Mouse (Mus musculus) MEL (cell line): ENCODE data around the gene Guca1a.

Source experiments
- CTCF ChIP-seq, 3 experiments: IDR thresholded peaks in 2 of 3; conservative IDR thresholded peaks in 1 of 3; 2 replicates each; pipeline ENCODE4 v1.5.1; 2011 to 2012; ENCODE audit warnings: low read length in 3 of 3, low read depth in 2 of 3, mild to moderate bottlenecking in 2 of 3, improper control_type of control experiment in 1 of 3, inconsistent platforms in 1 of 3, mixed read lengths in 1 of 3, moderate library complexity in 1 of 3; ENCODE audit not compliant: control insufficient read depth in 1 of 3, insufficient read depth in 1 of 3, poor library complexity in 1 of 3, severe bottlenecking in 1 of 3
- E2F4 ChIP-seq: IDR thresholded peaks from 2 replicates; pipeline ENCODE4 v1.6.1; 2011; ENCODE audit warnings: low read depth, low read length, improper control_type of control experiment, borderline replicate concordance
- GABPA ChIP-seq: IDR thresholded peaks from 2 replicates; pipeline ENCODE4 v1.6.1; 2012; ENCODE audit warnings: low read depth, mild to moderate bottlenecking, inconsistent platforms, low read length, improper control_type of control experiment, moderate library complexity
- MAFK ChIP-seq: IDR thresholded peaks from 2 replicates; pipeline ENCODE4 v1.6.1; 2011; ENCODE audit warnings: low read depth, mild to moderate bottlenecking, low read length, improper control_type of control experiment, borderline replicate concordance
- POLR2A ChIP-seq, 2 experiments: IDR thresholded peaks; 2 replicates each; pipeline ENCODE4 v1.6.1; 2011 to 2012; ENCODE audit warnings: low read length in 2 of 2, mild to moderate bottlenecking in 2 of 2, control low read depth in 1 of 2, improper control_type of control experiment in 1 of 2, low read depth in 1 of 2, moderate library complexity in 1 of 2; ENCODE audit not compliant: control insufficient read depth in 1 of 2, insufficient read depth in 1 of 2, poor library complexity in 1 of 2
- SIN3A ChIP-seq: IDR thresholded peaks from 2 replicates; pipeline ENCODE4 v1.6.1; 2012; ENCODE audit warnings: low read length, improper control_type of control experiment, inconsistent platforms
- UBTF ChIP-seq: IDR thresholded peaks from 2 replicates; pipeline ENCODE4 v1.6.1; 2012; ENCODE audit warnings: low read depth, mild to moderate bottlenecking, inconsistent platforms, low read length, improper control_type of control experiment, moderate library complexity, borderline replicate concordance; ENCODE audit not compliant: insufficient read depth
- ZMIZ1 ChIP-seq: IDR thresholded peaks from 2 replicates; pipeline ENCODE4 v1.6.1; 2012; ENCODE audit warnings: low read depth, mild to moderate bottlenecking, inconsistent platforms, low read length, improper control_type of control experiment, moderate library complexity

DNA sequence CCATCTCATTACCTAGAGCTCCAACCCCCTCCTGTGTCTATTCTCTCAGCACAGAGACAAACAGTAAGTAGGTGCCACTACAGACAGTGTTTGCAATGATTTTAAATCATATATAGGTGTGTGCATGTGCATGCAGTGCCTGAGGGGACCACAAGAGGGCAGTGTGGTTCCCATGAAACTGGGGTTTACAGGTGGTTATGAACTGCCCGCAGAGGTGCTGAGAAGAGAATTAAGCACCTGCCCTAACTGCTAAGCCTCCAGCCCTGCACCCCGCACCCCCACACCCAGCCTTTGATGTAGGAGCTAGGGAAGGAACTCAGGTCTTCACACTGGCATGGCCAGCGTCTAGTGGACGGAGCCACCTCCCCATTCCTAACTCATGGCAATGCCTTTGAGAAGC, 13.7 kb downstream of the Guca1a start:
- TF ChIP-seq UBTF (no peak), SIN3A (no peak), MAFK (no peak), ZMIZ1 (no peak), CTCF (IDR thresholded peaks at IDR 0.05 in 2 of 3, conservative IDR thresholded peaks at IDR 0.05 in 1 of 3; ENCODE audit: control insufficient read depth in 1 of 3, insufficient read depth in 1 of 3, low read depth in 2 of 3, low read length in 3 of 3, poor library complexity in 1 of 3, severe bottlenecking in 1 of 3) (peak; percentile 86 to 97 (median 89)), POLR2A (IDR thresholded peaks at IDR 0.05; ENCODE audit: control insufficient read depth in 1 of 2, insufficient read depth in 1 of 2, low read depth in 1 of 2, low read length in 2 of 2, poor library complexity in 1 of 2) (no peak), GABPA (no peak), E2F4 (no peak)
